Mouse (Mus musculus): Measurements from ENCODE around the gene Cd81.

Gene Cd81

GRCm38 (mm10) chr7:143114773-143115172, 62.2 kb downstream of the Cd81 start:
- DNase-seq (ENCODE audit: low spot score), result no peak

- DNase-seq (ENCODE audit: low spot score), result no peak
Observed at GRCm38 (mm10) chr7:143116521-143116920, 64.0 kb downstream of the Cd81 start.
